Mouse (Mus musculus): ENCODE measurements around the gene Cers5. TPM values are rescaled to one million over a fixed set of nuclear protein-coding genes. Genes with fewer than 3 reads are reported as not detected.
"Not testable (repeated sequence)": the region's sequence is repeated elsewhere in the genome, so short reads cannot be mapped to it uniquely, and the experiment has no call there.

The Cers5 gene
- polyA plus RNA-seq, 1 experiment from 2014 or later, result 82.5 TPM

DNA sequence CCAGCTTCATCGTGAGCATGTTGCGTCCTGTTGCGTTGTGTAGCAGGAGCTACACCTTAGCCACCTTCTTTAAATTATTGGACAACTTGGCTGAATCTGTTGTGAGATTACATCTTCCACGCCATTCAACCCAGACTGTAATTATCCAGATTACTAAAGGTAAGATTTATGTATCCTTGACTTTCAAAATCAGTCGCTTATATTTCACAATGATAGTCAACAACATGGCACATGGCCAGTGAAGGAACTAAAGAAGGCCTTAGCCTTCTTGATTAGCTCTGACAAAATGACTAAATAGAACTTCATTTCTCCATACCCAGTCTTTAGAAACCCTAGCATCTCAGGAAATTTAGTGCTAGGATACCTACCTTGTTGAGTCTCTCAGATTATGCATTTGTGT, 39.5 kb downstream of the Cers5 start:
- Histone ChIP-seq H3K27me3 (ENCODE audit: control insufficient read depth, insufficient read depth, low read length) (no peaks in the 10 kb centered on the region), H3K9ac (replicated peaks; ENCODE audit: low read depth, low read length) (no peak overlapping the region), H3K4me3 (ENCODE audit: low read depth, low read length) (no peak overlapping the region), H3K4me1 (ENCODE audit: control insufficient read depth, insufficient read depth, low read length) (no peaks in the 10 kb centered on the region), H3K36me3 (ENCODE audit: control insufficient read depth, insufficient read depth, low read length) (peaks cover 40% of the 10 kb centered on the region), H3K4me2 (ENCODE audit: low read depth, low read length) (no peak overlapping the region), H3K27ac (ENCODE audit: low read depth, low read length) (no peak overlapping the region), H3K9me3 (ENCODE audit: control insufficient read depth, low read length) (no peaks in the 10 kb centered on the region)
- WGBS, result 95% methylated on average over 5 of the region's 5 CpGs
- no peak for ATAC-seq (ENCODE audit: low read depth)

DNA sequence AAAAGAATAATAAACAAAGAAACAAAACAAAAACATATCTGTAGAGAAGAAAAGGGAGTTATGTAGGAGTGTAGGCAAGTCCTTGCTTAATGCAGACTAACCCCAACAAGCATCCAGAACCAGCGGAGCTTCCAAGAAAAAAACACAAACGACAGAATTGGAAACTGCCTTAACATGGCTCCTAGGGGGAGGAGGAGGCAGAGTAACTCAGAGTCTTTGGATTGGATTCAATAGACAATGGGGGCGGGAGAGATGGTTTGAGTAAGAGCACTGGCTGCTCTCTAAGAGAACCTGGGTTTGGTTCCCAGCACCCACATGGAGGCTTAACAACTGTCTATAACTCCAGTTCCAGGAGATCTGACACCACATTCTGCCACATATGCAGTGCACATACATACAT, 41.0 kb downstream of the Cers5 start:
- Histone ChIP-seq H3K36me3 (ENCODE audit: control insufficient read depth, insufficient read depth, low read length) (peaks cover 32% of the 10 kb centered on the region), H3K9me3 (ENCODE audit: control insufficient read depth, low read length) (no peaks in the 10 kb centered on the region), H3K4me2 (ENCODE audit: low read depth, low read length) (no peak overlapping the region), H3K4me1 (ENCODE audit: control insufficient read depth, insufficient read depth, low read length) (peaks cover under 1% of the 10 kb centered on the region; the same call in 1 of the 2 replicates), H3K9ac (replicated peaks; ENCODE audit: low read depth, low read length) (no peak overlapping the region), H3K27ac (ENCODE audit: low read depth, low read length) (no peak overlapping the region), H3K27me3 (ENCODE audit: control insufficient read depth, insufficient read depth, low read length) (no peaks in the 10 kb centered on the region), H3K4me3 (ENCODE audit: low read depth, low read length) (no peak overlapping the region)
- ATAC-seq (ENCODE audit: low read depth), result no peak
- WGBS, result 93% methylated on average over 3 of the region's 3 CpGs

GRCm38 (mm10) chr15:99731167-99731566, 41.5 kb downstream of the Cers5 start:
- no peak overlapping the region for H3K4me3 ChIP-seq (ENCODE audit: low read depth, low read length)
- H3K36me3 ChIP-seq (ENCODE audit: control insufficient read depth, insufficient read depth, low read length), result peaks cover 27% of the 10 kb centered on the region
- H3K27me3 ChIP-seq (ENCODE audit: control insufficient read depth, insufficient read depth, low read length), result no peaks in the 10 kb centered on the region
- WGBS, result 97% methylated on average over 2 of the region's 2 CpGs
- H3K4me1 ChIP-seq (ENCODE audit: control insufficient read depth, insufficient read depth, low read length), result peaks cover 5% of the 10 kb centered on the region; the same call in 1 of the 2 replicates
- ATAC-seq (ENCODE audit: low read depth), result no peak
- no peak overlapping the region for H3K4me2 ChIP-seq (ENCODE audit: low read depth, low read length)
- H3K9ac ChIP-seq (replicated peaks; ENCODE audit: low read depth, low read length), result no peak overlapping the region
- no peaks in the 10 kb centered on the region for H3K9me3 ChIP-seq (ENCODE audit: control insufficient read depth, low read length)
- H3K27ac ChIP-seq (ENCODE audit: low read depth, low read length), result no peak overlapping the region

- Histone ChIP-seq H3K27ac (ENCODE audit: low read depth, low read length) (no peak overlapping the region), H3K27me3 (ENCODE audit: control insufficient read depth, insufficient read depth, low read length) (no peaks in the 10 kb centered on the region), H3K9ac (replicated peaks; ENCODE audit: low read depth, low read length) (no peak overlapping the region), H3K4me3 (ENCODE audit: low read depth, low read length) (no peak overlapping the region), H3K4me1 (ENCODE audit: control insufficient read depth, insufficient read depth, low read length) (peaks cover 11% of the 10 kb centered on the region), H3K4me2 (ENCODE audit: low read depth, low read length) (no peak overlapping the region), H3K36me3 (ENCODE audit: control insufficient read depth, insufficient read depth, low read length) (peaks cover 13% of the 10 kb centered on the region; the same call in 1 of the 2 replicates), H3K9me3 (ENCODE audit: control insufficient read depth, low read length) (no peaks in the 10 kb centered on the region)
- WGBS, result 97% methylated on average over 3 of the region's 4 CpGs
- ATAC-seq (ENCODE audit: low read depth), result no peak
Observed at GRCm38 (mm10) chr15:99729056-99729783, 43.5 kb downstream of the Cers5 start.

DNA sequence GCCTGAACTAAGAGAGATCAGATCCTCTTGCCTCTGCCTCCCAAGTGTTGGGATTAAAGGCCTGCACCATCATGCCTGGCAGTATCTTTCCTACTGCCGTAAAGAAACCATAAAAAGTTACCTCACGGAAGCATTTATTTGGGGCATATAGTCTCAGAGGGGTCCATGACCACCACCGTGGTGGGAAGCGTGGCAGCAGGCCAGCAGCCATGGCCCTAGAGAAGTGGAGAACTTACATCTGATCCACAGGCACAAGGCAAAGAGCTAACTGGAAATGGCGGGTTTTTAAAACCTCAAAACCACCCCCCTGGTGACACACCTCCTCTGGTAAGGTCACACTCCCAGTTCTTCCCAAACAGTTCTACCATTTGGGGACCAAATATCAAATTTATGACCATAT, 44.5 kb downstream of the Cers5 start:
- H3K36me3 ChIP-seq (ENCODE audit: control insufficient read depth, insufficient read depth, low read length), result peaks cover 11% of the 10 kb centered on the region; the same call in 1 of the 2 replicates
- 95% methylated on average over 5 of the region's 5 CpGs for WGBS
- H3K4me3 ChIP-seq (ENCODE audit: low read depth, low read length), result no peak overlapping the region
- H3K9ac ChIP-seq (replicated peaks; ENCODE audit: low read depth, low read length), result no peak overlapping the region
- no peak overlapping the region for H3K4me2 ChIP-seq (ENCODE audit: low read depth, low read length)
- no peaks in the 10 kb centered on the region for H3K9me3 ChIP-seq (ENCODE audit: control insufficient read depth, low read length)
- no peak for ATAC-seq (ENCODE audit: low read depth)
- no peak overlapping the region for H3K27ac ChIP-seq (ENCODE audit: low read depth, low read length)
- no peaks in the 10 kb centered on the region for H3K27me3 ChIP-seq (ENCODE audit: control insufficient read depth, insufficient read depth, low read length)
- H3K4me1 ChIP-seq (ENCODE audit: control insufficient read depth, insufficient read depth, low read length), result peaks cover 13% of the 10 kb centered on the region

- Histone ChIP-seq H3K36me3 (ENCODE audit: control insufficient read depth, insufficient read depth, low read length) (peaks cover 12% of the 10 kb centered on the region; the same call in 1 of the 2 replicates), H3K9me3 (ENCODE audit: control insufficient read depth, low read length) (no peaks in the 10 kb centered on the region), H3K4me1 (ENCODE audit: control insufficient read depth, insufficient read depth, low read length) (peaks cover 13% of the 10 kb centered on the region), H3K9ac (replicated peaks; ENCODE audit: low read depth, low read length) (no peak overlapping the region), H3K27me3 (ENCODE audit: control insufficient read depth, insufficient read depth, low read length) (no peaks in the 10 kb centered on the region), H3K4me3 (ENCODE audit: low read depth, low read length) (no peak overlapping the region), H3K27ac (ENCODE audit: low read depth, low read length) (no peak overlapping the region), H3K4me2 (ENCODE audit: low read depth, low read length) (no peak overlapping the region)
- 94% methylated on average over 12 of the region's 12 CpGs for WGBS
- ATAC-seq (ENCODE audit: low read depth), result no peak
Observed at GRCm38 (mm10) chr15:99727525-99727924, 45.2 kb downstream of the Cers5 start.

- Histone ChIP-seq H3K36me3 (ENCODE audit: control insufficient read depth, insufficient read depth, low read length) (peaks cover 15% of the 10 kb centered on the region; the same call in 1 of the 2 replicates), H3K4me1 (ENCODE audit: control insufficient read depth, insufficient read depth, low read length) (peaks cover 13% of the 10 kb centered on the region)
- not testable (repeated sequence) for H3K4me3 ChIP-seq (ENCODE audit: low read depth, low read length); ATAC-seq (ENCODE audit: low read depth); H3K9me3 ChIP-seq (ENCODE audit: control insufficient read depth, low read length); H3K4me2 ChIP-seq (ENCODE audit: low read depth, low read length); H3K9ac ChIP-seq (replicated peaks; ENCODE audit: low read depth, low read length); H3K27me3 ChIP-seq (ENCODE audit: control insufficient read depth, insufficient read depth, low read length); H3K27ac ChIP-seq (ENCODE audit: low read depth, low read length)
- WGBS, result 94% methylated on average over 4 of the region's 5 CpGs
Observed at GRCm38 (mm10) chr15:99727039-99727438, 45.6 kb downstream of the Cers5 start.

DNA sequence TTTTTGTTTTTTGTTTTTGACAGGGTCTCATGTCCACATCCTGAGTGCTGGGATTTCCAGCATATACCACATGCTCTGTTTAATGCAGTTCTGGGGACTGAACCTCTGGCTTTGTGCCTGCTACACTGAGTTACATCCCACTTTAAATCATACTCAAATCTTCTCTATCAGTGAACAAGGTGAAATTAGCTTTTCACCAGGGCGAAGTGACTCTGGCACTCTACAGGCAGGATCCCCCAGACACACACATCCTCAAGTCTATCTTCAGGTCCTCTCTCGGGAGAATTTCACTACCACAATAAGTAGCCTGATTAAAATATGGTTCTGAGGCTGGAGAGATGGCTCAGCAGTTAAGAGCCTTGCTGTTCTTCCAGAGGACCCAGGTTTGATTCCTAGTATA, 46.1 kb downstream of the Cers5 start:
- 81% methylated on average over 2 of the region's 2 CpGs for WGBS
- no peak for ATAC-seq (ENCODE audit: low read depth)
- H3K9me3 ChIP-seq (ENCODE audit: control insufficient read depth, low read length), result no peaks in the 10 kb centered on the region
- peak overlapping the region; percentile 80 for H3K4me2 ChIP-seq (ENCODE audit: low read depth, low read length)
- H3K36me3 ChIP-seq (ENCODE audit: control insufficient read depth, insufficient read depth, low read length), result peaks cover 15% of the 10 kb centered on the region; the same call in 1 of the 2 replicates
- peak overlapping the region; percentile 89 for H3K4me3 ChIP-seq (ENCODE audit: low read depth, low read length)
- H3K27ac ChIP-seq (ENCODE audit: low read depth, low read length), result no peak overlapping the region
- H3K9ac ChIP-seq (replicated peaks; ENCODE audit: low read depth, low read length), result peak overlapping the region; percentile 91
- H3K27me3 ChIP-seq (ENCODE audit: control insufficient read depth, insufficient read depth, low read length), result no peaks in the 10 kb centered on the region
- H3K4me1 ChIP-seq (ENCODE audit: control insufficient read depth, insufficient read depth, low read length), result peaks cover 13% of the 10 kb centered on the region

GRCm38 (mm10) chr15:99725341-99726155, 47.1 kb downstream of the Cers5 start, which contains the start of gene Cox14:
Gene Cox14, plus strand, starts transcription at chr15:99725618.
- H3K4me3 ChIP-seq (ENCODE audit: low read depth, low read length), result peak within 1 kb of the TSS; percentile 89
- peaks cover 21% of the 10 kb centered on the region for H3K36me3 ChIP-seq (ENCODE audit: control insufficient read depth, insufficient read depth, low read length)
- peak within 1 kb of the TSS; percentile 80 for H3K4me2 ChIP-seq (ENCODE audit: low read depth, low read length)
- H3K27me3 ChIP-seq (ENCODE audit: control insufficient read depth, insufficient read depth, low read length), result no peaks in the 10 kb centered on the region
- peak; percentile 95 for ATAC-seq (ENCODE audit: low read depth)
- WGBS, result under 1% methylated on average over 49 of the region's 68 CpGs
- H3K9ac ChIP-seq (replicated peaks; ENCODE audit: low read depth, low read length), result peak within 1 kb of the TSS; percentile 91
- no peaks in the 10 kb centered on the region for H3K9me3 ChIP-seq (ENCODE audit: control insufficient read depth, low read length)
- H3K4me1 ChIP-seq (ENCODE audit: control insufficient read depth, insufficient read depth, low read length), result peaks cover 13% of the 10 kb centered on the region
- peak within 1 kb of the TSS; percentile 89 for H3K27ac ChIP-seq (ENCODE audit: low read depth, low read length)
